Mouse (Mus musculus) cerebellum, adult 9-10 months (tissue): ENCODE measurements around the gene Dohh.
A peak's percentile ranks its signal among the peaks of the same experiment; 100 is the strongest.

Source experiments
- DNase-seq: peaks from one replicate; pipeline ENCODE4 v3.0.0; 2022

Dohh gene

DNA sequence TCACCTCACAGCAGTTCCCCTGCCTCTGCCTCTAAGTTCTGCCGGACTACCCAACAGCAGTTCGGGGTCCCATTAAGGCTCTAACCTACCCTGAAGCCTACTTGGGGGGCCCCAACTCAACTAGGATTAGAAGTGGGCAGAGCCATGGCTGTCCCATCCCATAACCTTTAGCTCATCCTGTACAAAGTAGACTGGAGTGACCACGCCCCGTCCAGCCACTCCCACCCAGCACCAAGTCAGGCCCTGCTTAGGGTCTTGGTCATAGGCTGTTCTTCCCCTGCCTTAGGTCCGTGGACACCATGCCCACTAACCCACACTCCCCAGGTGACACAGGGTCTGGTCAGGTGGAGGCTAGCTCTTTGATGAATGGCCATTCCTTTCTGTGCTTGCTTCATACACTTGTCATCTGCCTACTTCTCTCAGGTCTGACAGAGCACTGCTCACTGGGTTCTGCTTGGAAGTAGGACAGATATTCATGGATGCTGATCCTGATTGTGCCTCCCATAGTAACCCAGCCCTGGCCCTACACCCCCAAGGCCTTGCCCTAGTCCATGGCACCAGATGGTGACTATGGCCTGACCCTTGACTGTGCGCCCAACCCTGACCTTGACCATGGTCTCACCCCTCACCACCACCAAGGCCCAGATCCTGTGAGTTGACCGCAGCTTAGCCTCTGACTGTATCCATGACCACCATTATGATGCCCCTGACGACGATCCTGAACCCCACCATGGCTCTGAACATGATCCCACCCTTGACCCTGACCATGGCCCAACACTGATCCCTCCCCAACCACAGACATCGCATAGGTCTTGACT, 35.1 kb downstream of the Dohh start:
- DNase-seq, result peak; percentile 47

GRCm38 (mm10) chr10:81420191-81420767, 36.1 kb downstream of the Dohh start:
- DNase-seq, result peak; percentile 75

DNA sequence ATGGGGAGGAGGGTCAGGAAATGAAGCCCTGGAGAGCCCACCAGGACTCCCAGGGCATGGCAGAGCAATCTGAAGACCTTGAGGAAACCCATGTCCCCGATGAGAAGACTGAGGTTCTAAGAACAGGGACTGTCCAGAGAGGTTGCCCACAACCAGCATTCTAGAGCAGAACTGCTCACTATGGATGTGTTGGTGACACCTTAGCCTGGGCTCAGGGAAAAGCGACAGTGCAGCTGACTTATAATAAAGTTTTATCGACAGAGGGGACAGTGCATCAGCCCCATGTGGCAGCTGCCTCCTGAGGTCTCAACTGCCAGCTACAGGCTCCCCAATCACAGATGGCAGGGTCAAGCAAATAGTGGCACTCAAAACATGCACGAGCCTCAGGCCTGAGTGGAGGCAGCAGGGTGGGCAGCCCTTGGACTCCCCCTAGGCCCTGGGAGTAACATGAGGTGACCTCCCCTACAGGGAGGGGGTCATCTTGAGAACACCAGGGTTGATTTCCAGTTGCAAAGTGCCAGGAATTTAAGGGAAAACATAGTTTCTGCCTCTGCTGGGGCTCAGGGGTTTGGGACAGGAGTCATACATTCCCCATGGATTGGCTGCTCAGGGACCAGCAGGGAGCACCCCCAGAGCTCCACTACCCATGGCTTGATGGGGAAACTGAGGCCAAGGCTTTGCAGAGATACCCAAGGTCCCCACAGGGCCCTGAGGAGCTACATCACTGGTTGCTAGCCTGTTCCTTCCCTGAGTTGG, 37.0 kb downstream of the Dohh start:
- DNase-seq, result peak; percentile 45

DNA sequence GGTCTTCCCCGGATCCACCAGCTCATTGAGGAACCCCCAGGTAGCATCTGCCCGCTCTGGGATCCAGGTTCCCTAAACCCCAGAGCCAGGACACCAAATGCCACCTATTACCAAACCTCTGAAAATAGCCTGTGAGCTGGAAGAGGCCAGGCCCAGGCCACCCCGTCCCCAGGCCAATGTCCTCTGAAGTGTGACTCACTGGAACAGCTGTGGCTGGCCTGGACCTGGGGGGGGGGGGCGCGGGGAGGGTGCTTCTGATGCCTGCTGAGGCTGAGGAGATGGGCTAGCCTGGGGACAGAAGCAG, 37.5 kb downstream of the Dohh start:
- no peak for DNase-seq

DNA sequence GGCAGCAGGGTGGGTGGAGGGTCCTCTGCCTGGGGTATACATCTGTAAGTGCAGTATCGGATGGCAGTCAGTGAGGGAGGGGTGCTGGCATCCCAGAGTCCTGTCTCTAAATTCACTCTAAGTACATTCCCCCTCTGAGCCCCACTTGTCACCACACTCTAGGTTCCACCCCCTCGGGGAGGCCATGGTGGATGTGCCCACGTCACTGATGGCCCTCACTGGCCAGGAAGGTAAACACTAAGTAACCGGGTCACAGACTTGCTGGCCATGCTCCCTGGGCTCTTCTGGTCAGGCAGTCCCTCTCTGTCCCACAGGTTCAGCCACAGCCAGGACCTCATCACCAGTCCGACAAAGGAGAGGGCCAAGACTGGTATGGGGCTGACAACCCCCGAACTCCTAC, 38.0 kb downstream of the Dohh start:
- peak; percentile 63 for DNase-seq

DNA sequence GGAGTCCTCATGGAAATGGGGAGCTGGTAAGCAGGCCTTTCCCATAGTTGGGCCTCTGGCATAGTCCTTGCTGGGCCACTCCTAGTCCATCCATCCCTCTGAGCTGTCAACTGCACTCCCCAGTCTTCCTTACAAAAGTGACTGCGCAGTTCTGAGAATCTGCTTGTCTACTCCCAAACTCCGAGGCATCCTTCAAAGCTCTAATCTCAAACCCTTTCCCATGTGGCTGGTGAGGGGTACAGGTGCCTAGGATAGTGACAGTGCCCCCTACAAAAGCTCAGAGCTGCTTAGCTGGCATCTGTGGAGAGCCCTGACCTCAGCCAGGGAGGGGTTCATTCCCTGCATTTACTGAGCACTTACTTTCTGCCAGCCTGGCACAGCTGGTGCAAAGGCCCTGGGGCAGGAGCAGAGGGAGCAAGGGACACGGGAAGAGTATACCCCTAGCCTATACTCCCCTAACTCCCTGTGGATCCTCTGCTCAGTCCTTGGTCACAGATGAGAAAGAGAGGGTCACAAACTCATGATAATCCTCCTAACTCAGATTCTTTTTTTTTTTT, 38.5 kb downstream of the Dohh start:
- DNase-seq, result peak; percentile 42

- peak; percentile 70 for DNase-seq
These were observed 39.4 kb downstream of the Dohh start for GRCm38 (mm10) chr10:81423476-81424245.

DNA sequence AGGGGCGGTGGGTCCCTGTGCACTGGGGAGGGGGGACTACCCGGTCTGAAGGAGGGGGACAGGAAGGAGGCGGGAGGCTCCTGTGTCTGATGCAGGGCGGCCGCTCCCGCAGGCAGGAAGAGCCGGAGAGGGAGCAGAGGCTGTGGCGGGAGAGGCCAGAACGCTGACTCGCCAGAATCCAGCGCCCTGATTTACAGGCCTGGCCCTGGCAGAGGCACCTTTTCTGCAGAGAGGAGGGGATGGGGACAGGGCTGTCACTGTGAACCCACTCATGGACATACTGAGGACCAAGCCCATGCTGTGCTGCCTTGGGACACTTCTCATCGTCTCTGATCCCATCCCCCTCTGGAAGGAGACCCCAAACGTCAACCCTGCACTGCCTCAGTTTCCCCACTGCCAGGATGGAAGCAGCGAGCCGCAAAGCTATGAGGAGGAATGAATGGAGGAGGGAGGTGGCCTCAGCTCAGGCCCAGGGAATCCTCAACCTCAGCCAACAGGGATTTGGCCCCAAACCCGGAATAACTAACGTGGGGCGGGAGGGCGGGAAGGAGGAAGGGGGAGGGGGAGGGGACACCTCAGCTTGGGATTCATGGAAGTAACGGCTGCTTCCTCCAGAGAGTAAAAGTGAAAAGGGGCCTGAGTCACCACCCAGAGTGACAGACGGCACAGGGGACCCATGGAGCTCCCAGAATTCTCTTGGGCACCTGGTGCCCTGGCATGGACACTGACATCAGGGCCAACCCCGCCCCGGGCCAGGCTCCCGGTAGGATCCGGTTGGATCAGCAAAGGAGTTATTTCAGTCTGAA, 40.2 kb downstream of the Dohh start:
- DNase-seq, result peak; percentile 92

DNA sequence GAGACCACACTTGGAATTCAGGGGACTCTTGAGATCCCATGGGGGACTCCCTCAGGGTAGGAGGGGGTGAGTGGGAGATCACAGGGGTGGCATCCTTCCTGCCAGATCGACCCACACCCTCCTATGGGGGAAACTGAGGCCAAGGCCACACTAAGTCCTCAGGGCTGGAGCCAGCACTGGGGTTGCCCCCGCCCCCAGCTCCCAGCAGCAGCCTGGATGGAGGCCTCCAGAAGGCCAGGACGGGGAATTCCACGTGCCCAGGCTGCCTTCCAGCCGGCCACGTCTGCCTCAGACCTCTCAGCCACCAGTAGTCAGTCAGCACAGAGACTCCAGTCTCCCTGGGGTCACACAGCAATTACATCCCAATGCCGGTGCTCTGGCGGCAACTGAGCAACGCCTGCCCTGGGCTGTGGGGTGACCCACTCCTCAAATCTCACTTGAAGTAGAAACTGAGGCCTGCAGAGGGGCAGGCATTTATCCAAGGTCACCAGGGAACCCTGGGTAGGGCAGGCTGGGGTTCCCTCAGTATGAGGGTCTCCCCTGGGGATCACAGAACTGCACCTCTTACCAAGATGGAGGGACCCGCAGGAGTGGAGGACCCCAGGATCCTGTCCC, 41.1 kb downstream of the Dohh start:
- DNase-seq, result peak; percentile 77

DNA sequence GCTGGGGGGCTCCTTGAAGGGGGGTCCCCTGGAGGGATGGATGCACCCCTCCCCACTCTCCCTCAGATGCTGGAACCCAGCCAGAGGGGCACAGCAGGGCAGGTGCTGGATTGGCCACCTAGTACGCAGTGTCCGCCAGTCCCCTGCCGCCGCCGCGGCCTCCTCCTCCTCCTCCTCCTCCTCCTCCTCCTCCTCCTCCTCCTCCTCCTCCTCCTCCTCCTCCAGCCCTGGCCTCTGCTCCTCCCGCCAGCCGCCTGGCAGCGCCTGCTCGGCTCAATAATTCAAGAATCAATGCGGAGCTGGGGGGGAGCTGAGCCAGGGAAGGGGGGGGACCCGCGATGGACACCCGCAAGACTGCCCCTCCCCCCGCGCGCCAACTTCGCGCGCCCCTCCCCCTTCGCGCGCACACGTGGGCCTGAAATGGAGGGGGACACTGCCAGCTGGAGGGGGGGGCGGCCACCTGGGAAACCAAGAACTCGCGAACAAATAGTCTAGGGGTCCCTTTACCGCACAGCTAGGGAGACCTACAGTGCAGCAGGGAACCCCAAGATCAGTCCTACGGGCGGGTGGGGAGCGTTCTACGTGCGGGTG, 41.9 kb downstream of the Dohh start:
- peak; percentile 65 for DNase-seq

GRCm38 (mm10) chr10:81426897-81427296, 42.7 kb downstream of the Dohh start:
- DNase-seq, result peak; percentile 77

DNA sequence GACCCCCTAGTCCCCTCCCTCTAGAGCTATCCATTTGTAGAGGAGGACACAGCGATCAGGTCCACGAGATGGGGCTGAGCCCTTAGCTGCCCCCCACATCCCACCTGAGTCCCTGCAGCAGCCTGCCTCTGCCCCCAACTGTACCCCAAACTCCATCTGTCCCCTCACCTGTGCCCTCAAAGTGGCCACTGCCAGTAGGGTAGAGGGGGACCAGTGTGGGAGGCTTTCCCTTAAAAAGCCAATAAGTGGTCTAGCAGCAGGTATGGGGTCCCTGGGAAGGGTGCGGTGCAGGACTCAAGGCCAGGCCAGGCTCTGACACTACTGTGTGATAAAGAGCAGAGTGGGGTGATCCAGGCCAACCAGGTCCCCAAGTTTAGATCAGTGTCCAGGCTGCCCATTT, 43.1 kb downstream of the Dohh start:
- peak; percentile 61 for DNase-seq

DNA sequence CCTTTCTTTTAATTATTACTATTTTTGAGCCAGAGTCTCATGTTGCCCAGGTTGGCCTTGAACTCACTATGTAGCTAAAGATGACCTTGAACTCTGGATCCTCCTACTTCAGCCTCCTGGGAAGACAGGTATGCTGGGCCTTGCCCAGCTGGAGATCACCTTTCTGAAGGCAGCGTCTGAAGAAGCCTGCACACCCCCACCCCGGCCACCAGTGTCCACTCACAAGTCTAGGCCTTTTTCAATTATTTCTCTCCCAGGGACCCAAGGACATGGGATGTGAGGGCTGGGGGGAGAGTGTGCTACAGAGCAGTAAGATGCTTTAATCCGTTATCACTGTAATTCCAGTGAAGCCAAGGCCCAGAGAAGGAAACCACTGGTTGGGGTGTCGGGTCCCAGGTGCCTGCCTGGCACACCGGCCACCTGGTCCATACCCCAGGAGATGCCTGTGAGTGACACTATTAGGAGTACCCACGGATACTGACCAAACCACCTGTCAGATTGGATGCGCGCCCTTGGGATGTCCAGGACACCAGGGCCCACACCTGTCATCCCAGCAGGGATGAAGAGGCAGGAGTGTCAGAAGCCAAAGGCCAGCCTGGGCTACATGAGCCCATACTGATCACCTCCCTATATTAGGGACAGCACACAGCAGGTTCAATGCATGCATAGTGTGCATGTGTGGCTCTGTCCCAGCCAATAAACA, 43.7 kb downstream of the Dohh start:
- peak; percentile 84 for DNase-seq

- DNase-seq, result no peak
These were observed 44.3 kb downstream of the Dohh start for GRCm38 (mm10) chr10:81428507-81428870.

- DNase-seq, result peak; percentile 68
These were observed 44.9 kb downstream of the Dohh start for GRCm38 (mm10) chr10:81429092-81429491.

DNA sequence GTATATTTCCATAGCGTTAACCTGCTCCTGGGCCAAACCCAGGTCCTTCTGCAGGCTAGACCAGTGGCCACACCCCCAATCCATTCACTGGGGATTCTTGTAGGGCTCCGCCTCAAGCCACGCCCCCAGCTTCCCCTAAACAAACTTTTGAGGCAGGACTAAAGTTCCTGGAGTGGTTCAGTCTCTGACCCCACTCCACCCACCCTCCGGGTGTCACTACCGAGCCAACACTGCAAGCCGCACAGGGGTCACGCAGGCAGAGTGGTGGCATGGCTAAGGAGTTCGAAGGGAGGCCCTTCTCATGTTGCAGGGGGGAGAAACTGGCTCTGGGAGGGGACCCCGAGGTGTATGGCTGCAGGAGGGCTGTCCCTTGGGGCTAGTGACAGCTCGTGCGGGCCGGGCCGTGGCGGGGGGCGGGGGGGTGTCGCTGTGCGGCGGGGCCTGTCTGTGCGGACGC, 45.4 kb downstream of the Dohh start:
- peak; percentile 86 for DNase-seq

DNA sequence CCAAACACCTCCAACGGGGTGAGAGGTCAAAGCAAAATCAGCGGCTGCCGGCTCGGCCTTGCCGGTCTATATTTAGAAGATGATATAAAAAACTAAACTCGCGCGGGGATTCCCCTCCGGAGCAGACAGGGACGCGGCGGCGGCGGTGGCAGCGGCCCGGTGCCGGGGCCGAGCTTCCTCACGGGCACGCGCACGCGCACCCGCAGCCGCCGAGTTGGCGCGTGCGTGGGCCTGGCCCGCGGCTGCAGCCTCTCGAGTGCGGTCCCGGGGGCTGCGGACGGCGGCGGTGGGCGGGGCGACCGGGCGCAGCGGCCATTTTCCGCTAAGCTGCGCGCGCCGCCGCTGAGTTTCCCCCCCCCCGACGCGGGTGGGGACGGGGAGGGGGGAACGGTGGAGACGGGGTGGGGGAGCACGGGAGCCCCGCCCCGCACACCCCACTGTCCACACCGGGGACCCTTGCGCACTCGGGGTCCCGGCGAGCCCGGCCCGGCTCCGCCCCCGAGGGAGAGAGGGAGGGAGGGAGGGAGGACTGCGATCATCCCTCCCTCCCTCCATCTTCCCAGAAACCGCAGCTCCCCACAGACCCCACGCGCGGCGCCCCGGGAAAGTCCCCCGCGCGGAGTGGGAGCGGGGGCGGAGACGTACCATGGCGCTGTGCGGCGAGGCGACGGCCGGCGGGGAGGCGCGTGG, 46.1 kb downstream of the Dohh start:
- peak; percentile 86 for DNase-seq

DNA sequence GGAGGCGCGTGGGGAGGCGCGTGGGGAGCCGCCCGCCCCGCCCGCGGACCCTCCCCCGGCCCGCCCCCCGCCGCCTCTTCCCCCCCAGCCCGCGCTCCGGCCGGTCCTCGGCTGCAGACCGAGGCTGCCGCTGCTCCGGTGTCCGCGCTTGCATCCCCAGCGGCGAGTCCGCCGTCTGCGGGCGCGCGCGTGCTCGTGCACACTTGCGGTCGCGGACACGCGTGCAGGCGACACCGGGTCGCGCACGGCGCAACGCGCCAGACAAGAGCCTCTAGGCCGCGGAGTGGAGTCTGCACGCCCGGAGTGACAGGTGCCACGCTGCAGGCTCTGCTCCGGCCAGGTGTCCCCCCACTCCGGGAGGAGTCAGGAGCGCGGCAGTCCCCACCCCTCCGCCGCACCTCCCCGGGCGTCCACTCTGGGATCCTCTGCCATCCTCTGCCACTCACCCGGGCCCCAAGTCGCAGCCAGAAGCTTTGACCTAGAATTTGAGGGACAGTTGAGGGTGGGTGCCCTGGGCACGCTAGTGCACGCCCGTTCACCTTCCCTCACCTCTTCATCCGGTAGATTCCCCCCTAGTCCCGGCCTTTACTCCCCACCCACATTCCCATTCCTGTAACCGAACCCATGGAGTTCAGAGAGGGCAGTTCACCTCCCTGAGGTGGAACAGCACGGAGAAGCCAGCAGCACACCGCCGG, 46.8 kb downstream of the Dohh start:
- peak; percentile 89 for DNase-seq

DNA sequence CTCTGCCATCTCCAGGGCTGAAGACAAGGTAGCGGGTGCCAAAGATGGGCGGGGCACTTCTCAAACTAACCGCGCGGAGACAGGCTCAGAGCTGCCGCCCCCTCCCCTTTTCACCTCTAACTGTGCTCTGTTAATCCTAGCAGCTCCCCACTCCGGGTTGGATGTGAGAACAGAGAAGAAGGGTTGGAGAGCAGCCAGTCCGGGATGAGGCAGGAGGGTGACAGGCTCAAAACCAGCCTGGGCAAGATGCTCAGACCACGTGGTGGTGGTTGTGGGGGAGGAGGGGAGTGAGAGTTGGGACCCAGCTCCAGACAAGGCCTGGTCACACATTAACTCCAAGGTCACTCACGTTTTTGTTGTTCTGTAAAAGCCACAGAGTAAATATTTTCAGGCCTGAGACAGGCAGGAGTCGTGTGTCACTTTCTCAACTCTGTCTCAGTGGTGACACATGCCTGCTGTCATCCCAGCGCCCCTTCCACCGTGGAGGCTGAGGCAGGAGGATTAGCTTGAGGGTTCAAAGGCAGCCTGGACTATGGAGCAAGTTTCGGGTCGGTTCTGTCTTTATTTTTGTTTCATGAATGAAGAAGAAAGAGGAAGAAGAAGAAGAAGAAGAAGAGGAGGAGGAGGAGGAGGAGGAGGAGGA, 47.4 kb downstream of the Dohh start:
- peak; percentile 83 for DNase-seq
